Mouse (Mus musculus) 3T3-L1 (cell line): ENCODE measurements around the gene Zfp934.
"Not testable (repeated sequence)": the region's sequence is repeated elsewhere in the genome, so short reads cannot be mapped to it uniquely, and the experiment has no call there.

ENCODE experiments used
- DNase-seq: peaks from one replicate; pipeline ENCODE4 v3.0.0-alpha.2; 2015; ENCODE audit warnings: low read depth, low spot score

Zfp934 gene

GRCm38 (mm10) chr13:62571099-62571498 is at the start of gene Zfp934:
Zfp934 (minus strand) TSS chr13:62571199.
- not testable (repeated sequence) for DNase-seq

- DNase-seq: not testable (repeated sequence)
Measured at GRCm38 (mm10) chr13:62617449-62617848, 46.5 kb upstream of the Zfp934 start.

GRCm38 (mm10) chr13:62561696-62562095 is 9.3 kb downstream of the Zfp934 start:
- not testable (repeated sequence) for DNase-seq

- DNase-seq: peak; percentile 34
Measured at GRCm38 (mm10) chr13:62558189-62559110, 12.5 kb downstream of the Zfp934 start, which contains the start of gene Zfp935. Zfp935 (minus strand) TSS chr13:62558511.

- not testable (repeated sequence) for DNase-seq
Measured at GRCm38 (mm10) chr13:62530129-62530528, 40.9 kb downstream of the Zfp934 start.

- DNase-seq: not testable (repeated sequence)
Measured at GRCm38 (mm10) chr13:62510641-62511420, 60.2 kb downstream of the Zfp934 start.

GRCm38 (mm10) chr13:62472661-62473060 is 98.3 kb downstream of the Zfp934 start:
- peak; percentile 74 for DNase-seq

- DNase-seq: peak; percentile 83
Measured at GRCm38 (mm10) chr13:62469947-62470346, 101.1 kb downstream of the Zfp934 start.

GRCm38 (mm10) chr13:62466424-62467334 is 104.3 kb downstream of the Zfp934 start, which contains the start of gene Gm49359:
Gm49359 (minus strand) TSS chr13:62466832.
- peak; percentile 95 for DNase-seq
